Mouse (Mus musculus) granulocyte monocyte progenitor cell, adult 5-6 weeks (primary cell): ENCODE measurements around the gene Slc16a10. TPM values are rescaled to one million over a fixed set of nuclear protein-coding genes. Genes with fewer than 3 reads are reported as not detected.
A peak's percentile ranks its signal among the peaks of the same experiment; 100 is the strongest.

Experiments
- ATAC-seq: replicated peaks from 2 replicates; pipeline ENCODE4 v1.8.0; 2016; ENCODE audit warnings: mild to moderate bottlenecking, moderate TSS enrichment, inconsistent platforms; ENCODE audit not compliant: poor library complexity, severe bottlenecking
- total RNA-seq, 2 experiments: library from RNA; stranded (forward) in 1 of 2; stranded (reverse) in 1 of 2; fragments of 200-712, 200-1000 nt in 1 of 2; fragments of >200 nt in 1 of 2; fragmentation: Nextera tagmentation in 1 of 2; gene quantifications; 2 replicates each; pipeline ENCODE4 v1.2.3; 2014 to 2017

Slc16a10 gene
- total RNA-seq, 2 experiments from 2014 or later: 21.4 to 30.2 TPM

GRCm38 (mm10) chr10:40118743-40119387 lies 23.2 kb downstream of the Slc16a10 start:
- ATAC-seq: no peak

DNA sequence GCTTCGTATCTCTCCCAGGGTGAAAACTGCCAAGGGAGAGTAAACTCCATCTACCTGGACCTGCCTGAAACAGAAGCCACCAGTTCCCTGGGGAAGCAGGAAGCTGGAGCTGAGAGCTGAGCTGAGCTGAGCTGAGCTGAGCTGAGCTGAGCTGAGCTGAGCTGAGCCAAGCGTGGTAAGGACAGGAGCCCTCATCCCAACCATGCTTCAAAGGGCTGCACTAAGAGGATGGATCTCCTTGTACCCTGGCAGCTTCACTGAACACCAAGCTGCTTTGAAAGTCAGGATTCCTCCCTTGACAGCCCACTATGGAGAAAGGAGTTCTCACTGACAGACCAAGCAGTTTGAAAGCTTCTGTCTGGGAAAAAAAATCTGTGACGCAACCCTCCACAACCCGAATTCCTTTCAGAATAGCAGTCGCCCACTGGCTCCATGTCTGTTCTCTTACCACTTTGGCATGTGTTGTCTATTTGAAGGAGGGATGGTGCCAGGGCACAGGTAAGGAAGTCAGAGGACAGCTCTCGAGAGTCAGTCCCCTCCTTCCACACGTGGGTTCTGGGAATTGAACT lies 28.5 kb downstream of the Slc16a10 start:
- no peak for ATAC-seq

DNA sequence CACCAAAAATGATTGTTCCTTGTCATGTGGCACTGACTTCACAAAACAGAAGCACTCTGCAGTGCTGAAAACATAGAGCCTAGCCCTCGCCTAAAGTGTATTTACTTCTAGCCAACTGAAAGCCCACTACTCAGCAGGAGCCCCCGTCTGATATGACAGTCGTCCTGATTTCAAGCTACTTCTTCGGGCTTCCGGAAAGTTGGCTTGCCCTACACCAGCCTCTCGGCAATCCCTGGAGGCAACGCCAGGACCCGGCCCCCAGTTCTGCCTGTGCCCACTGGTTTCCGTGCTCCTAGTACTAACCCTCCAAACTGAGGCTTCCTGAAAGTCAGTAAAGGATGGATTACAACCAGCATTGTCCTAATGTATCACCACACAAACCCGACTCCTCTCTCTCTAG lies 29.8 kb downstream of the Slc16a10 start:
- ATAC-seq: no peak

DNA sequence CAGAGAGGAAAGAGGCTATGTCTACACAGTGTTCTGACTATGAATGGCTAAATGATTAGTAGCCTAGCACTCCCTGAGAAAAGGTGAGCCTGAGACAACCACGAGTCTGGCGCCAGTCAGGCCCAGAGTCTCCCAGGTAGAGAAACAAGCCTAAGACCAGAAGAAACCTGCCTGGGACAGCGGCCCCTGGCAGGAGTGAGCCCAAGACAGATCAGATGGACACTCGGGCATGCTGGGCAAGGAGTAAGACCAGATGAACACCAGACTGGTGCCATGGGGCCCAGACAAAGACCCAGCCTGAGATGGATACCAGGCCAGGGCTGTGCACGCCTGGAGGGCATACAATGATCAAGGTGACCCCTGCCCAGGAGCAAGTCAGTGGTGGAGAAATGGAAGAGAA lies 32.5 kb downstream of the Slc16a10 start:
- 0 out of 2 replicates have a peak, but pooled peaks have one; percentile 4 for ATAC-seq

DNA sequence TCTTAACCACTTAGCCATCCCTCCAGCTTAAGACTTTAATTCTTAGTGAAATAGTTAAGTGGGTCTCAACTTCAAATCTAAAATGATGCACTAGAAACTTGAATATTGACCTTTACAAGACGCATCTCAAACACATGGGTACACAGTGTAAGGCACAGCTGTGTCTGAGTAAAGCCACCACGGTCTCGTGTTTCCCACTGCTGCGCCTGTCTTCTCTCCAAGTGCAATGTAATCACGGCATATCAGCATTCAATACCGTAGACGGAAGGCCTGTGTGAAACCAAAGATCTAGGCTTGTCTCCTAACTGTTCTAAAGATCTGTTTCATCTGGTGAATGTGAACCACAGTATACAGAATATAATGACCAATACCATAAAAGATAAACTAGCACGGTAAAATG lies 33.1 kb downstream of the Slc16a10 start:
- ATAC-seq: no peak

DNA sequence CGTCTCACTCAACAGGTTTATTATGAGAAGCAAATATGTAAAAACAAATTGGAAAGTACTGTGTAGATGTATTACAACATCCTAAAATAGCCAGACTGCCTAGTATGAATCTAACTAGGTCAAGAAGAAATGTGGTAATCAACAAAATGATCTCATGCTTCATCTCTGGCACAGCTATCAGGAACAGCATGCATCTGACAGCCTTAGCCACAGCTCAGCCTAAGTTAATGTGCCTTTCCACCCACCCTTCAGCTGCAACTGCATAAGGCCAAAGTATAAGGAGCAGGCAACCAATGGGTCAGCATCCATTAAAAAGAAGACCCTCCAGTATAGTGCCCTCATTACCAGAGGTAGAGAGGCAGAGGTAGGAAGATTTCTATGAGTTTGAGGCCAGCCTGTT lies 34.1 kb downstream of the Slc16a10 start:
- peak; percentile 52 for ATAC-seq

- ATAC-seq: no peak
Observed at GRCm38 (mm10) chr10:40105174-40105573, 36.9 kb downstream of the Slc16a10 start.

GRCm38 (mm10) chr10:40103790-40104189 lies 38.3 kb downstream of the Slc16a10 start:
- ATAC-seq: no peak

GRCm38 (mm10) chr10:40102986-40103385 lies 39.1 kb downstream of the Slc16a10 start:
- no peak for ATAC-seq

DNA sequence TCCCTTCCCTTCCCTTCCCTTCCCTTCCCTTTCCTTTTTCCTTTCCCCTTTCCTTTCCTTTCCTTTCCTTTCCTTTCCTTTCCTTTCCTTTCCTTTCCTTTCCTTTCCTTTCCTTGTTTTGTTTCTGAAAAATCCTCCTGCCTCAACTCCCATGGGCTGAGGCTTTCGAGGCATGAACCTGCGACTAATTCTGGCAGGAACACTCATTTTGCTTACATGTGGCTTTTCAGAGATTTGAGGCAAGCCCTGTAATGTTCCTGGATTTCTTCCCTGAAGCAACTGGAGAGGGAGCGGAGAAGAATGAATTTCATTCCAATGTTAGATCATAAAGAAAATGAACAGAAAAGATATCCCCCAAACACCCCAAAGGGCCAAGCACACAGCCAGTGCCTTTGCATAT lies 39.9 kb downstream of the Slc16a10 start:
- no peak for ATAC-seq

GRCm38 (mm10) chr10:40098441-40098840 lies 43.6 kb downstream of the Slc16a10 start:
- peak; percentile 47 for ATAC-seq

DNA sequence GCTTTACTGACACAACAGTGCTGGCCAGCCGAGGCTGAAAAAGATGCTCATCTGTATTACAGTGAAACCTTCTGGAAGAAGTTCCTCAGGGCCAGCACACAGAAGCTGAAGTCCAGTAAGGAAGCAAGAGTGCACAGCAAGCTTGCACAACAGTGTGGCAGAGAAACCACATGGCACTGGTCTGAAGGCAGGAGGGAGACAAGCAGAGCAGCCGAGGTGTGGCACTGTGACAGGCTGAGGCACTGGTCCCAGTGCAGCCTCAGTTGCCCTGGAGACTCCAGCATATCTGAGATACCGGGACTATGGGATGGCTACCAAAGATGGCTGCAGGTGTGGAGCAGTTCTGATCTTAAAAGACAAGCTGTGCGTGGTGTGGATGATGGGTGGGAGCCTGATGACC lies 44.5 kb downstream of the Slc16a10 start:
- peak; percentile 93 for ATAC-seq

DNA sequence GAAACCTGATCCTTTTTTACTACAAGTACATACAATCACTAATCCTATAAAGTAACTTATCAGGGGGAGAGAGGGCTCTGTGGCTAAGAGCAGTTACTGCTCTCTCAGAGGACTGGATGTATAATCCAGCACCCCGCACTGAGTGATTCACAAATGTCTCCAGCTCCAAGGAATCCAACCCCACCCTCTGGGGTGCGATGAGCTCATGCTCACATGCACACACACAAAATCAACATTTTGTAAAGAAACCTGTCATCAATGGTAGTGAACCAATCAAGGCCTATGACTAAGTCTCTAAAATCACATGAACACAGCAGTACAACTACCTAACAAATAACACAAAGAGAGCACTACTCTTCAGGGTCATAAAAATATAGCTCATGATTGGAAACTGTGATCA lies 47.3 kb downstream of the Slc16a10 start:
- ATAC-seq: no peak

GRCm38 (mm10) chr10:40093526-40093925 lies 48.5 kb downstream of the Slc16a10 start:
- 0 out of 2 replicates have a peak, but pooled peaks have one; percentile 24 for ATAC-seq

DNA sequence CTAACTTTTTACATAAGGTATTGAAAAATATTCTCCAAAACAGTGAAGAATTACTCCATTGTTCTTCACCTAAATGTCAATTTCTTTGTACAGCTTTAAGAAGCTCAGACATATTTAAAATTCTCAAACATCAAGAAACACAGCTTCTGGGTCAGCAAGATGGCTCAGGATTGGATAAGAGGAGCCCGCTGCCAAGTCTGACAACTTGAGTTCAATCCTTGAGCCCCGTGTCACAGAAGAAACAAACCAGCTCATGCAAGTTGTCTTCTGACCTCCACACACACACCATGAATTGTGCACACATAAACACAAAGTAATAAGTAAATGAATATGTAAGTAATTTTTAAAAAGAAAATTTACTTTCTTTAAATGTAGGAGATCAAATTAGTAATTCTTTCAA lies 50.6 kb downstream of the Slc16a10 start:
- ATAC-seq: no peak

GRCm38 (mm10) chr10:40090504-40091428 lies 51.3 kb downstream of the Slc16a10 start:
- no peak for ATAC-seq

- ATAC-seq: no peak
Observed at GRCm38 (mm10) chr10:40084332-40085093, 57.5 kb downstream of the Slc16a10 start.

- ATAC-seq: no peak
Observed at GRCm38 (mm10) chr10:40083556-40083955, 58.5 kb downstream of the Slc16a10 start.

GRCm38 (mm10) chr10:40082668-40083067 lies 59.4 kb downstream of the Slc16a10 start:
- ATAC-seq: no peak

GRCm38 (mm10) chr10:40080533-40080932 lies 61.5 kb downstream of the Slc16a10 start:
- ATAC-seq: no peak
